Mouse (Mus musculus) brain, embryonic 14.5 days (tissue): ENCODE measurements around the gene Slc16a4. TPM values are rescaled to one million over a fixed set of nuclear protein-coding genes. Genes with fewer than 3 reads are reported as not detected.
A peak's percentile ranks its signal among the peaks of the same experiment; 100 is the strongest.

ENCODE experiments used
- DNase-seq: peaks from one replicate; pipeline ENCODE4 v3.0.0-alpha.2; 2011; ENCODE audit warnings: low read depth
- CTCF ChIP-seq: fragments of 200-500 bp; IDR thresholded peaks from 2 replicates; pipeline ENCODE4 v1.5.1; 2012; ENCODE audit warnings: inconsistent platforms, mild to moderate bottlenecking, moderate library complexity, borderline replicate concordance; ENCODE audit not compliant: insufficient read depth, insufficient read length; ENCODE audit errors: extremely low read depth
- POLR2A ChIP-seq: fragments of 200-500 bp; IDR thresholded peaks from 2 replicates; pipeline ENCODE4 v1.6.1; 2012; ENCODE audit warnings: mild to moderate bottlenecking, inconsistent platforms, borderline replicate concordance; ENCODE audit not compliant: poor library complexity, insufficient read depth, insufficient read length, severe bottlenecking; ENCODE audit errors: extremely low read depth
- polyA plus RNA-seq: library from polyadenylated mRNA; depleted of rRNA; stranded (reverse); fragments of >200 nt; gene quantifications from 2 replicates; pipeline ENCODE4 v1.2.3, GENCODE M21; 2012

Gene Slc16a4
- polyA plus RNA-seq, 1 experiment, result 0.81 TPM

DNA sequence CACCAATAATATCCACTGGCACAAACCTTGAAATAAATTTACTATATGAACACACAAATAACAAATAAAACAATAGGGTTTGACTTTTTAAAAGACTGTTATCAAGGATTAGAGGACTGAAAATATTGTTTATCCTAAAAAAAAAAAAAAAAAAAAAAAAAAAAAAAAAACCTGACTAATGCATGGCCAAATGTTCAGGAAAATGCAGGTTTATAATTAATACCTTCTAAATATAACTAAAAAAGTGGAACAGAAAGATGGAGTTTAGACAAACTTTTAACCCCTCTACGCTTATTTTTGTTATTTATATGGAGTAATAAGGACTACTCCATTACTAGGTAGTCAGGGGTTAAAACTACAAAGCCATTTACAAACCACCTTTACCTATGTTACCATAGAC is 35.4 kb downstream of the Slc16a4 start:
- no peak for TF ChIP-seq POLR2A
- TF ChIP-seq CTCF, result no peak
- no peak for DNase-seq

DNA sequence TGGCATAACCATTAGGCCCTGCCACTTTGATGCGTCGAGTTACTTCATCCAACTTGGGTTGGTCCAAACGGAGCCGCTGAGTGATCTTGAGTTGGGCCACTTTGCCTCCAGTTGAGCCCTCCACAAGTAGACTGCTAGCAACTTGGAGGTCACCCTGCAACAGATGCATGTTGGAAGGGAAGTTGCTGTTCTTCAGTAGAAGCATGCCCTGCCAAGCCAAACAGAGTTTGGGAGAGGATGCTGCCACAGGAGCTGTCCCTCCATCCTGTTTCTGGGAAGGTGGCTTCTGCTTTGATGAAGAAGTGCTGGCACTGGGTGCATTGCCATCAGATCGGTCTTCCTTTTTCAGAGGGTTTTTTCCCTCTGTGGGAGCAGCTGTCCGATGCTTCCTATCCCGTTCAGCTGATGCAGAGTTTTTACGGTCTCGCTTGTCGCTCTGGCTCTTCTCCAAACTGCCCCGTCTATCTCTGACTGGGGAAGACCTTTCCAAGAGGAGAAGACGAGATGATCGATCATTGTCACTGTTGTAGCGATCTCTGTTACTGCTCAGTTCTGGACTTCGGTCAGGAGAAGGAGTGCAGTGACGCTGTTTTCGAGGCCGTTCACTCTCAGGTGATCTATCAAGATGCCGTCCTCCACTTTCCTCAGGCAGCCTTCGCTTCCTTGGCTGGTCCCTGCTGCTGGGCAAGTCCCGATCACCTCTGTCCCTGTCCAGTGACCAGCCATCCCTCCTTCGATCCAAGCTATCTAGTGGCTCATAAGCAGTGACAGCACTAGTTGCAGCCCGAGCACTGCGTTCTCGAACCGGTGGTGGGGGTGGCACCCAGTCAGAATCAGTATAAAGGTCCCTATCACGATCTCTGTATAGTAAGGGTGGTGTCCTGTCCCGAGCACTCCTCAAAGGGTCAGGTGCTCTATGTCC is 39.7 kb downstream of the Slc16a4 start:
- DNase-seq, result no peak

DNA sequence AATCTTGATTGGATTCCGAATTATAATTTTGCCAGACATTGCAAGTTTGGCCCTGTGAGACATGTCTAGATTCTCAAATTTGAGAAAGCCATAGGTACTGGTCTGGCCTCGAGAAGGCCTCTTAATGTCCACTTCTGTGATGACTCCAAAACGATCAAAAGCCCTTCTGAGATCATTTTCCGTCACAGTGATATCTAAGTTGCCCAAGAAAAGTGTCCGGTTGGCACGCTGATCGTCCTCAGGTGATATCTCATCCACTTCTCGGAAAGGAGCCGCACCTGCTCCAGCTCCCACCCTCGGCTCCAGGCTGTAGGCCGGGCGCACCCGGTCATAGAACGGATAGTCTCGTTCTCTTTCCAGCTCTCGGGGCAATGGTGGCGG is 40.7 kb downstream of the Slc16a4 start:
- TF ChIP-seq CTCF, result no peak
- TF ChIP-seq POLR2A, result no peak
- DNase-seq, result no peak

More for the DNA sequence above, 39.7 kb downstream of the Slc16a4 start:
- TF ChIP-seq CTCF (no peak), POLR2A (no peak)

DNA sequence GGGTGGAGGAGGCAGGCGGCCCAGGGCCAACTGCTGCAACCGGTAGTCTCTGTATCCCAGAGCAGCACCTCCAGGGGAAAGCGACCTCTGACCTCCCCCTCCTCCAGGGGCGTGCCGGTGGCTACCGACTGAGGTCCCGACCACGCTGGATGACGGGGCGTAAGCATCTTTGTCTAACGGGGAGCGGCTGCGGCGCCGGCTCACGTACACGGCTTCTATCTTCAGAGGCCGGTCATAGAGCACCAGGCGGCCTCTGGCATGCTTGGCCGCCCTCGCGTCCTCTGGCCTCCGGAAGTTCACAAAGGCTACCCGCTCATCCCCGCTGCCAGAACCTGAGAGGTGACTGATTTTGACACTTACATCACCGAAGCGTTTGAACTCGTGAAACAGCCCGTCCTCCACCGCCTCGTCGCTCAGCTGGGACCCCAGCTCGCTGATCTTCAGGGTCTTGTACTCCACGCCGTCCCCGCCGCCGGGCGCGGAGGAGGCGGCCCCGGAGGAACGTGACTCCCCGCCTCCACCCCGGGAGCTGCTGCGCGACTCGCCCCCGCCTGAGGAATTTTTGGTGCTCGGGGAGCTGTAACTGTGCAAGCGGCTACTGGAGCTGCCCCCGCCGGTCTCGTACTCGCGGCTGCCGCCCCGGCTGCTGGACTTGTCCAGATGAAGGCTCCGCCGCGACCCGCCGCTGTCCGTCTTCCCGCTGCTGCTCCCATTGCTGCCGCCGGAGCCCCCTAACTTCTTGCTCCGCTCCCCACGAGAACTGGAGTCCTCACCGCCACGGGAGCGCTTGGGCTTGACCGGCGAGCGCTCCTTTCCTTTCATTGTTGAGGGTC is 41.3 kb downstream of the Slc16a4 start:
- TF ChIP-seq CTCF (no peak), POLR2A (no peak)
- no peak for DNase-seq

DNA sequence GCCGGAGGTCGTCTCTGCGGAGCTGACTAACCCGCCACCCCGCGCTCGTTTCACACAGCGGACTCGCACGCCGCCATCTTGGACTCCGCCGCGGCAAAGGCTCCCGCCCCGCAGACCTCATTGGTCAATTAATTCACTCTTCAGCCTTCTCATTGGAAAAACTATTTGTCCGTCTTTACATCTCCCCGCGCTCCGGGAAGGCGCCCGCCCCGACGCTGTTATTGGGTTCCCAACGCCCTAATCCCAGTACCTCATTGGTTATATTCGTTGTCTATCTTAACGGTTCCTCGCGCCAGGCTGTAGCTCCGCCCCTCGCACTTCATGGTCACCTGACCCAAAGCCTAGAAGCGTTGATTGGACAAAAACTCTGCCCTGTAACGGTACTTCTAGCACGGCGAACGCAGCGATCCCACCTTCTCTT is 41.9 kb downstream of the Slc16a4 start:
- TF ChIP-seq POLR2A (peak; percentile 75; the same call in 1 of the 2 replicates), CTCF (no peak)
- DNase-seq, result peak; percentile 100

DNA sequence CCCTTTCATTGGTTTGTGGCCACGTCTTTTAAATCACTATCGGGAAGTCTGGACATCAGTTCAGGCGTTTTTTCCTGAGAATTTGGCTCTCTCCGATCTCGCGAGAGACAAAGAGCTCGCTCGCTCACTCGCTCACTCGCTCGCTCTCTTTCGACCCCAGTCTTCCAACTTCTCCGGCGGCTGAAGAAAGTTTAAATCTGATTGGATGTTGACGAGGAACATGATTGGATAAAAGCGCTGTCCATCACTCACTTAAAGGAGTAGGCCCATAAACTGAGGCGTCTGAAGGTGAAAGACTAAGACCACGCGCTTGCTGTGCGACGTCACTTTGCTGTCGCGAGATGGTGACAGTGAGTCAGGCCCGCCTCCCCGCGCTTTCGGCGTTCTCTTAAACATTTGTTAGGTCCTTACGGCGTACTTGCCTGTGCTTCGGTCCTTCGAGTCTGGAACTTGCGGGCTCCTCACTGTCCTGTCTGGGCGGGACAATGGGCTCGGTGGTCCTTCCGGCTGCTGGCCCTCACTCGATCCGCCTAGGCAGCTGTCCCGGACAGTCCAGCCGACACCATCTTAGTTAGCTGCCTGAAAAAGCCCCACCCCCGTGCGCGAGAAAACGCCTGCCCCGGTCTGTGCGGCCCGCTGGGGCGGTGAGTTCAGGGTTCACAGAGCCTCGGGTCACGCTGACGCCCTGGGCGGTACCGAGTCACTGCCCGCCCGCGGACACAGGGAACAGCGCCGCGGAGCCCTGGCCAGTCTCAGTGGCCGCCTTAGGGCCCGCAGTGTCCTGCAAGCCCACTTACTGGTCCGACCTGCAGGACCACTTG is 42.6 kb downstream of the Slc16a4 start, which contains the start of gene Rbm15:
Gene Rbm15, minus strand, starts transcription at position 293 of the 821 bp plus-strand sequence.
- DNase-seq, result peak; percentile 100
- TF ChIP-seq POLR2A (peak; percentile 27; the same call in 1 of the 2 replicates), CTCF (no peak)

DNA sequence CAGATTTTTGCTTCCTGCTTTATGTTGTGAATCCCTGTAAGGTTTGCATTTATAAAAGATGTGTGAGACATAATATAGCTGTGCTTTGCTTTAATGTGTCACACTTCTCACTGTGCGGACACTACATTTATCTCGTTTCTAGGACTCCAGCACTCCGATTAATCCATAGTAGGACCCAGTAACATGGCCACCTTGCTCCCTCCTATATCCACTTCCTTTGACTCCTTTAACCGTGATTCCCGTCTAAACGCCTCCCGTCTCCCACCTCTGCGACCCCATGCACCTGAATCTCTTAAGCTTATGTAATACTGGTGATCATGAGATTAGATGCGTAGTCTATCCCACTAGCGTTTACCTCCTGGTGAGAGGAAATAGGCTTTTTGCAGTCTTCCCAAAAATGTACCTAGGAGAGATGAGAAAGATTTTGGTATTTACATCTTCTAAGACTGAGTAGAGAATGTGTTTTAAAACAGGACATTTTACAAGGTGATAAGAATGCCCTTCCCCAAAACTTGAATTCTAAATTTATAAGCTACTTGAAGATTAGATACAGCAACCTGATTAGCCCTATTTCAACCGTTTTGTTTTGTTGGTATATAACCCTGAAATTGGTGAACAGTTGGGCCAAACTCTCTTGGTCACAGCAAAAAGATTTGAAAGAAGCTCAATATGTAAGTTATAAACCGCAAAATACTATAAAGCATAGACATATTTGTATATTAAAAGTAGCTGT is 43.3 kb downstream of the Slc16a4 start:
- no peak for DNase-seq
- TF ChIP-seq POLR2A (no peak), CTCF (no peak)

DNA sequence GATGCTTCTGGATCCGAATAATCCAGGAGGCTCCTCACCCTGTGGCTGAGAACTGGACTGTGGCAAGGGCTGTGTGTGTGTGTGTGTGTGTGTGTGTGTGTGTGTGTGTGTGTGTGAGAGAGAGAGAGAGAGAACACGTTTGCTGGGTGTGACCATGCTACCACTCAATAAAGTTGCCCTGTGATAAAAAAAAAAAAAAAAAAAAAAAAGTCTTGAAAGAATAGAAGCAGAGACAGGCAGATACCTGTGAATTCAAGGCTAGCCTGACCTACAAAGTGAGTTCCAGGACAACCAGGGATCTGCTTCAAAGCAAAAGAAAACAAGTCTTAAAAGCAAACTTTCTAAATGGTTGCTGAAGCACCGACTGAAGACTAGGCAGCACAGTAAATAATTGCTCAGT is 52.9 kb downstream of the Slc16a4 start:
- no peak for DNase-seq
- TF ChIP-seq CTCF (no peak), POLR2A (no peak)

DNA sequence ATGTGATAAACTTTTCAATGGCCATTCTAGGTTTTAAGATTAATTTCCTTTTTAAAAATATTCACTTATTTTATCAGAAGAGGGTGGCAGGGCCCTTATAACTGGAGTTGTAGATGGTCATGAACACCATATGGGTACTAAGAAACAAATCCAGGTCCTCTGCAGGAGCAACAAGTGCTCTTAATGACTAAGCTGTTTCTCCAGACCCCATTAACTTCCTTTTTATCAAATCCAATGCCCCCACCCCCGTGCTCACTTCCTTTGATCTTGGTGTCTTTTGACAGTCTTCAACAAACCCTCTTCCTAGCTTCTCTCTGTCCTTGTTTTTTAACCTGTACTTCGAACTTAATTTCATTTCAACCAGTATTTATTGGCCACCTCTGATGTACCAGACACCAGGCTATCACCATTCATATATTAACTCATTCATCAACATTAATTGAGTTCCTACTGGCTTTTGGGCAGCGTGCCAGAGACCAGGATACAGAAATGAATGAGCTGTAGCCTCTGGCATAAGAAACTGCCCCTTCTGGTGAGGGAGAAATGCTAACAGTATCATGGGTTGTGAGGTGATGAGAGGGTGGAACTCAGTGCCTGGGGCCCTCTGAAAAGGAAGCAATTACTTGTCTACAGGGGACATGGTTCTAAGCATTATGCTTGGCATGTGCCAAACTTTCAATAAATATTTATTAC is 54.1 kb downstream of the Slc16a4 start:
- TF ChIP-seq CTCF (no peak), POLR2A (no peak)
- DNase-seq, result peak; percentile 77
